Mouse (Mus musculus): ENCODE results near the gene Rasgrp3.

The Rasgrp3 gene

DNA sequence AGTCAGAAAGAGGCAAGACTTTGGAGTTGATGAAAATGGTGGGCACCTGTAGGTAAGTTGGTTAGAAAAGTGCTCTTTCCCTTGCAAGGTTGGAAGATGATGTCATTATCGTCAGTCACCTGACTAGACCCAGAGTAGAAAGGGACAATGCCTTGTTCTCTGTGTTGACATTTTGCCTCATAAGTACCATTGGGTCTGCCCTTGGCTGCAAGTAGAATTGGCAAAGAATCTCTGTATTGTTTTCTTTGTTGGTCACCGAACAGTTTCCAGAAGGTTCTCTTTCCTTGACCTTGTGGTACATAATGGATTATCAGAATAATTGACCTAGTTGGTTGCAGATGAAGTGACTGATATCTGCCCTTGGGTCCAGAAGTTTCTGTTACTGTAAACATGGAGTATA, 27.9 kb downstream of the Rasgrp3 start:
- DNase-seq: peak; percentile 12

DNA sequence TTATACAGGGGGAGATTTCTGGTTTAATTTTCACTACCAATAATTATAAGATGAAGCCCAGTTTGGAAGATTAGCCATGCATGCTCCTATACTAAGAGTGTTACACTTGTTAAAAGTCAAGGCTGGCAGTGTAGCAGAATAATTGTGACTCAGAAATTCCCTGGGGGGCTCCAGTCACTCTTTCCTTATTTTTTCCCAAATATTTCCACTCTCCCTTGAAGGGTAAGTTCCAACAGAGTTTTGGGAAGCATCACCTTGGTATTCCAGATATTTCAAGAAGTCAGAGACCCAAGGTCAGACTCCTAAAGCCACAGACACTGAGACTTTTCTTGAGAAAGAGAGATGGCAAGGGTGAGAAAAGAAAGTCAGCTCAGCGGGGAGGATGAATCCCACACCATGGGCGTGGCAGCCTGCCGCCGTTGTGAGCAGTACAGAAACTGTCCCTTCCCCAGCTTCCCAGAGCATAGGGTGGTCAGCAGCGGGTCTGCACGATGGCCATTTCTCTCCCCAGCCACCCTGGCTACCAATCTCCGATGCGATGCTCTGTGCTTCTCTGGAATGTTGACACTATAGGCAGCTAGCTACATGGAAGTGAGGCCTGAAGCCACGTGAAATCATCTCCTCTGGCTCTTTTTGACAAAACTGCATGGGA, 28.8 kb downstream of the Rasgrp3 start:
- no peak for DNase-seq

DNA sequence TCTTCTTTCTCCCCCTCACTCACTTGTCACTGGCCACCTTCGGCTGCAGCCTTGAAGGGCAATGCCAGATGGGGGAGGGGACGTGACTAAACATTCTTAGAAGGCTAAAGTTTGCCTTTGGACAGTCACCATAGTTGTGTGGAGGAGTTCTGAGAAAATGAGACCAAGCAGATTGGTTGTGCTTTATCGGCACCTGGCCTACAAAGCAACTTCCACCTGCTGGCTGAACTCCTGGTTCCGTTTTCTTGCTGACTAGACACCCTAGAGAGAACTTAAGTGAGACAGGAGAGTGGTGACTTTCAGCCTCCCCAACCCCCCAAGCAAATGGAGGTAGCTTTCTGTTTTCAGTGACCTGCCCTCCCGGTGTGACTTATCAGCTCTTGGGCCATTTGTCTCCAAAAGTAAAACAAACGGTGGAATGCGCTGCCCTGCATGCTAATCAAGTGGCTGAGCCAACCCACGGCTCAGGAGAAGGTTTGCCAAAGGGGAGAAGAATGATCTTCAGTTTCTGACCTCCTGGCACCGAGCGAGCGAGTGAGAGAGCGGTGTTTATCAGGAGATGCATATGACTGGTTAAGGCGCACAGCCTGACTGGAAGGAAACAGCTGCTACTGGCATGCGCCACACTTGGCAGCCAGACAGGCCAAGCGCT, 29.4 kb downstream of the Rasgrp3 start:
- peak; percentile 87 for DNase-seq

DNA sequence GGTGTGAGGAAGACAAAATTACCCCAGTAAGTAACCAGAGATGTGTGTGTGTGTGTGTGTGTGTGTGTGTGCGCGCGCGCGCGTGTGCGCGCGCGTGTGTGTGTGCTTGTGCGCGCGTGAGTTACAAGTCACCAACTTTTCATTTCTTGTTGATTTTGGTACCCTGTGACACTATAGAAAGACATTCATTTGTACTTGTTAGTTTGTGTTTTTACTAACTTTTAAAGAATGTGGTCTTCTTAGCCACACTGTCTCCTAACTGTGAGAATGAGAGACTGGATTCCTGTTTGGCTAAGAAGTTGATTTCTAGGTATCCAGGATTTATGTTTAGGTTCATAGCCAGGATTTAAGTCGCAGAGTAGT, 29.9 kb downstream of the Rasgrp3 start:
- no peak for DNase-seq

DNA sequence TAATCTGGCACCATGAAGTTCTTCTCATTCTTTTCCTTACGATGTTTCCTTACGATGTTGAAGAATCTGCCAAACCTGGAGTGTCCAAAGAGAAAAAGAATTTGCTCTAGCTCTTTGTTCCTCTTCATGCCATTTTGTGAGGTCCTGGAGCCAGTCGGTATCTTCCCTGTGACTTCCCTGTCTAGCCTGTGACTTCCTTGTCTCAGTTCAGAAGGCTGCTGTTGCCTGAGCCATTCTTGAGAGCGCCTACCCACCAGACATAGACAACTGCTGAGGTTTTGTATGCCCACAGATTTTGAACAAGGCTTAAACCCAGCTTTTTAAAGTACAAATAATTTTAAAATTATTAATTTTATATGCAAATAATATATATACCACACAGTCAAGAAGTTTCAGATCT, 31.3 kb downstream of the Rasgrp3 start:
- DNase-seq: no peak

DNA sequence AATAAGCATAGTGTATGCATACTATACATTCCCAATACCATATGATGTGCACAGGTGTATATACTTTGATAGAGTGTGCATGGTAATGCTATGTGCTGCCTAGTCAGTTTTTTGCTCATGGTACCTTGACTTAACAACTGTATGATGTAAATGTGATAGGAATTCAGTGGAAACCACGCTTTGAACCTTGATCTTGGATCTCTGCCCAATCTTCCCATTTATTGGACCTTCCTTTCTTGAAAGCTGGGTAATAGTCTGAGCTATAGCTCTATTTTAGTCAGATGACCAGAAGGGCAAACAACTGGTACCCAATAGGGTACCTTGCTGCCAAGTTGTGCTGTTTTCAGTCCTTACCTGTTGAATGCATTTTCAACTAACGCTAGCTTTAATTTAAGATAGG, 31.8 kb downstream of the Rasgrp3 start:
- DNase-seq: no peak

DNA sequence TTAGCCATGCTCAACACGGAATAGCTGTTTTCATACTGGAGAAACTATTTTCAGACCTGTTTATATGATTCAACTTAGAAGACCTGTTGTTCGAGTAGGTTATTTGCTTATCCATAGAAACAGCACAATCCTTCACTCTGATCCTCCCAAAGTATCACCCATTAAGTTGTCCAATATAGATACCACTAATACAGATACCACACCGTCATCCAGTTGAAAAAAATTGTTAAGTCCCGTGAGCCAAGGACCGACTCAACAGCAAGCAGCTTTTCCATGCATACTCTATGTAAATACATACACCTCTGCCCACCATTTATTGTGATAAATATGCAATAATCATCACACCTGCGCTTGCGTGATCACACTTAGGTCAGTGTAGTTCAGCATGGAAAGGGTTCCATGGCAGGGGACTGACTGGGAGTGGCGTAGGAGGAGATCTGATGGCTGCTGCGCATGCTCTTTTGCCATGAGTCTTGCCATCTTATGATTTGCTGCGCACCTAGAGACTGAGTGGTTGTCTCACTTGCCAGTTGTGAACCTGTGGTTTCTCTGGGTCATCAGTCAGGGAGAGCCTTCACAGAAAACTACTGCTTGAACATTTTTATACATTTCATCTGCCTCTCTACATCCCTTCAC, 32.9 kb downstream of the Rasgrp3 start:
- no peak for DNase-seq

DNA sequence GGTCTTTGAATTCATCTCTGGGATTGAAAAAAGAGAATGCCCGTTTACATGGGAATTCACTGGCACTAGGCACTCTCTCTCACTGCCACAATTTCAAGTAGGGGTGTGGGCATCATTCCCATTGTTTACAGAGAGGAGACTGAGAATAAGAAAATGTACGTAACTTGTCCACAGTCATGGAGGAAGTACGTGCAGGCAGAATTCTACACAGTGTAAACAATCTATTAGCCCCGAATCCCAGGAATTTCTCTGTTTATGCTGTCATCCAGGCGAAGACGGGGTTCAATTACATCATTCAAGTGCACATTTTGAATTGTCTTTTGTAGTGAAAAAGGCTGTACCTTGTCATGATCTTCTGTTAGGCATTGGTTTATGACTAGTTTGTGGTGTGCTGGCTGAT, 34.6 kb downstream of the Rasgrp3 start:
- peak; percentile 14 for DNase-seq

DNA sequence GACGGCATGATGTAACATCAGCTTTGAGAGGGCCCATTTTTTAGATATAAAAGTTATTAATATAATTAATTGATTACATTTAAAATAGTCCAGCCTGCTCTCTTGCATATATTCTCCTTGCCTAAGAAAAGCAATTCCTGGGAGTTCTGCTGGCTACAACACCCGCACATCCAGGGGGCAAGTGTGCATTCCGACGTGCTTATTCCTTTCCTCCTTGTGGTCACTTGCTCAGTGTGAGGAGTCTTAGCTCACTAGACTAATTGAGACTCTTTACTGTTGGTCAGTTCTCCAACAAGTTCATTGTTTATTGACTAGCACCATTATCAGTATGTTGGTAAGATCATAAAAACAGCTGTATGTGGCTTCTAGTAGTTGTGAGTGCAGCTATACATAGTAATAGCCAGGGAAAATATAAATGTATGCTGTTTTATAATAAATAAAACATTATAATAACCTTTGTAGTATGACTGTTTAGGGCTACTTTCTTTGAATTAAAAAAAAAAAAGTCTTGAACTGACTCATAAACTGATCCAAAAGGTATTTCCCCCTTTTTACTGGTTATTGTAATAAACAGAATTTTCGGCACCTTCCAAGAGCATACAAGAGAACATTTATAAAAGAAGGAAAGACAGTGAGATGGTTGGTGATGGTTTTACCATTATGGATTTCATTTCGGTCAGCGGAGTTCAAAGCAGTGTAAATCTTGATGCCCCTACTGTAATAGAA, 35.4 kb downstream of the Rasgrp3 start:
- no peak for DNase-seq

DNA sequence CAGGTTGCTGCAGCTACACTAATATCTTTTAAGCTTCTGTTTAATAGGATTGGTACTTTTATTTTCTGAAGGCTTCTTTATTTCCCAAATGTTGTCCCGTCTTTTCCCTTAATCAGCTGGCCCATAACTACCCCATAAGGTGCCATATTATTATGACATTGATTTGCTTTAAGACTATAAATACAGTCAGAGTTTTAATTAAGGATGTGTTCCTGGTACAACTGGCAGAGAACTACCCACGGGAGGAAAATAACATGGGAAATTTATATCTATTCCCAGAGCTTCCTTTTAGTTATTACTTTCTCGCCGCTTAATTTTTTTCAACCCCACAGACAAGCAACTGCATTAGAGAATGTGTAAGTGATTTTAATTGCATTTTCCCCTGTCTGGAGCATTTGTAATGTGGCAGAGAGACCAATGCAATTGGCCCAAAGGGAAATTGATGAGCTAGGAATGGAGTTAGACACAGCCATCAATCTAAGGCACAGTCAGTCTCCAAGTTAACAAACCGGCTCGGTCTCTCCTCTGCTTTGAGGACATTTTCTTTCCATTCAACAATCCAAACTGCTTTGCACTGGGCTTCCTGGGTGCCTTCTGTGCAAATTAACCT, 36.1 kb downstream of the Rasgrp3 start:
- DNase-seq: no peak

DNA sequence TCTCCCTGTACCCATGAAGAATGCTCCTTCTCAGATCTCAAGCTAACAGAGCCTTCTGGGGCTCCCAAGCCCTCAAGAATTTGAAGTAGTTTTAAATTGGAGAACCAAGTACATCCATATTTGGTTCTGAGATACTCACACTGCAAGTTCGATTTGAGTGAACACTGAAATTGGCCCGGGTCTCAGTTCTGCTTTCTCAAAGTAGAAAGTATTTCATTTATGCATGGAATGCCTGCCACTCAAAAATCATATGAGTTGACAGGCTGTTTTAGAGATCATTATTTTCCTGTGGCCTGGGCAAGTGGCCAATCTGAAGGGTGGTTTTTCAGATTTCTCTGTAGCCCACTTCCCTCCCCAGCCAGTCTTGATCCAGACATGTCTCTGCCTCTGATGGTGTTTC, 36.7 kb downstream of the Rasgrp3 start:
- peak; percentile 11 for DNase-seq

DNA sequence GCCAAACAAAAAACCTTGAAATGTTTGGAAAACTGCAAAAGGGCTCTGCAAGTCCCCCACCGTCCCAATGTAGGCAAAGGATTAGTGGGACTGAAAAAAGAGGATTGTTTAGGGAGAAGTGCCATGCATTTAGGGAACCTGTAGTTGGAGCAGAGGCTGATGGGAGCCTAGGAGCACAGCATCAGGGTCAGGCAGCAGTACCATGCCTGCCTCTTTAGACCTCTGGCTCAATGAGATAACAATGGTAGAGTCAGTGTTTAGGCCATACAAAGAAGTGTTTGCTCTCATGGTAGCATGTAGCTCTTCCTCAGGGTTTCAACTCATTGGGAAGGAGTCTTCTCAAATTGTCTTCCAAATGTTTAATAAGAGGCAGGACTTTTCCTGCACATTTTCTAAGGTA, 40.3 kb downstream of the Rasgrp3 start:
- DNase-seq: no peak

DNA sequence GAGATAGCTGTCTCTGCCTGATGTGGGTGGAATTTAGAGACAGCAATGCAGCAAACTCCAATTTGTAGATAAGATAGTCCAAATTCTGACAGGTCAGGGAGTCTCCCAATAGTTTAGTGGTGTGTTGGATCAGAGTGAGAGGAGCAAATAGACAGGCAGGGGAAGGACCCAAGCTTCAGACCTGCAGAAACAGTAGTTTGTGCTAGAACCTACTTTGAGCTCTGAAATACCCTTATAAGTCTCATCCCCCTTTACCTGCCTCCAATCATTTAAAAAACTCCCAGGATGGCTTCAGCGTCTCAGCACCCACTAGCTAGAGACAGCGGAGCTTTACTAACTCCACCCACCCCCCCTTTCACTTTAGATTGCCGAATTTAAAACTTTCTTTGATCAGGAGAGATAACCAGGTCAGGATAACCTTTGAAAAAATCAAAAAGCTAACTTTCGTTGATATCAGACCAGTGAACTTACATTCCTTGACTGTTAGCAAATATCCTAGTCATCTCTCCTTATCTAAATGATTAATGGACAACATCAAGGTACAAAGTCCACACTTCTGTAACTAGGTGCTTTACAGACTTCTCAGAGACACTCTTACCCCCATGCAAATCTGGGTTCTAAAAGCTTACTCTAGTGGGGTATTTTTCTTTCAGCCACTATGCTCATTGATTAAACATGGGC, 41.2 kb downstream of the Rasgrp3 start:
- no peak for DNase-seq

DNA sequence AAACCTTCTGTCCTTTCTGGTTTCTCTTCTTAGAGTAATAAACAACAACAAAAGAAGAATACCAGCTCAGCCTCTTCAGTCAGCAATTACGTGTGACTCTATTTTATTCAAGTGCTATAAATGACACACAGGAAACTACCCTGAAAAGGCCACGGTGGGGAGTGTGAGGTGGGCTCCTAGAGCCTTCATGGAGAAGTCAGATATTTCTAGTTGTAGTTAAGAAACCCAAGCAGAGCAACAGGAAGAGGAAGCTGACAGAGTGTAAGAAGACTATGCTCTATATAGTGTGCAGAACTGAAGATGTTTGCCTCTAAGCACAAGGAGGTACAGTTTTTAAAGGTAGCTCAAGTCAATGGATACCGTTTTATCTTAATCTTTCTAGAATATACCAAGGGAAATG, 42.0 kb downstream of the Rasgrp3 start:
- no peak for DNase-seq

DNA sequence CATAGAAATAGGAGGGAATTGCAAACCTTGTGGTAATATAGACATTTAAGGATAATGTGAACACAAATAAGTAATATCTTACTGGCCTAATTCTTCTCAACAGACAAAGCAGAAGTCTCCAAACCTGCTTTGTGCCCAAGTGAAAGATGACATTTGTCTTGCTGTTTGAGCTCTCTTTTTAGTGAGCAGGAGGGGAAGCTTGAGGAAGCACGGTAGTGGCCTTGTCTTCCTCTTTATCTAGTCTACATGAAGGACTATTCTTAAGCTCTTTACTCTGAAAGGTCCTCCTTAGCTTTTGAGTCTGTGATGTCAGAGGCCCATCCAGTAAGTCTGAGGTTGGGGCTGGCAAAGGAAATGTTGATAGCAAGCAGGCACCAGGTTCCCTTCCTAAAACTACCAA, 43.1 kb downstream of the Rasgrp3 start:
- DNase-seq: no peak

DNA sequence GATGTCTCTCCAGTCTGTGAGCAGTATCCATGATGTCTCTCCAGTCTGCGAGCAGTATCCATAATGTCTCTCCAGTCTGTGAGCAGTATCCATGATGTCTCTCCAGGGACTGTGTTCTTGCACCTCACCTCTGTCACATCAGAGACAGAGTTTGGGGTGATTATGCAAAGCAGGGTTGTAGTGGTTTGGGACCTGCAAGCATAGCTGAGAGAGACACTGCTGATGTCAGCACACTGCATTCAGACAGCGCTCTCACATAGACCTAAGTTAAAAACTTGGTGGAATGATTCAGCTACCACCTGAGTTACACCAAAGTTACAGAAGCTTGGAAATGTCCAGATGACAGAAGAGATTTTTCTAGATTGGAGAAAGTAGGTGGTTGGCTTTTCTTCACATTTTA, 44.0 kb downstream of the Rasgrp3 start:
- no peak for DNase-seq

DNA sequence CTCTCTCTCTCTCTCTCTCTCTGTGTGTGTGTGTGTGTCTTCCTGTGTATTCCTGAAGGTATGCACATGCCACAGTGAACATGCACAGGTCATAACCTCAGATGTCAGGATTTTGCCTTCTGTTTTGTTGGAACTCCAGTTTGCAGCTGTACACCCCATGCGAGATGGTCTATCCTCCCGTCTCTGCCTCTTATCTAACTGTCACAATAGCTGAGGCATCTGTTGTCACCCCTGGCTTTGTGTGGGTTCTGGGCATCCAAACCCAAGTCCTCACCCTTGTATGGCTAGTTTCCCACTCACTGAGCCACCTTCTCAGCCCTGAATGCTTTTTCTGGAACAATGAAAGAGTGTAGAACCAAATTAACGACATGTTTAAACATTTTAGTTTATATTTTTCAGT, 44.7 kb downstream of the Rasgrp3 start:
- no peak for DNase-seq

DNA sequence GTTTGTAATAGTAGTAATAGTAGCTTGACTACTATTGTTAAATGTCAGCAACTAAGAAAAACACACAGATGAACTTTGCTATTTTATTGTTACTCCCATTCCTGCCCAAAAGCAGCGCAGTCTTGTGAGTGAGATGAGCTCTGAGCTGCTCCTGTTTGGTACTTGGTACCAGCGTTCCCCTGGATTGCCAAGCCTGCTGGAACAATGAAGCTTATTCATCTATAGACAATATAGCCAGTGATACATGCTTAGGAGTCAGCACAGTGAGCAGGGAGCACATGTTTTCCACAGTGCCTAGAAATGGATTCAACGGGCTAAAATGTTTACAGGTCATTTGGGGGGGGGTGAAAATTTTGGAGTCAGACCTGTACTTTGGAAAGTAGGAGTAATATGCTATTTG, 50.5 kb downstream of the Rasgrp3 start:
- DNase-seq: no peak

DNA sequence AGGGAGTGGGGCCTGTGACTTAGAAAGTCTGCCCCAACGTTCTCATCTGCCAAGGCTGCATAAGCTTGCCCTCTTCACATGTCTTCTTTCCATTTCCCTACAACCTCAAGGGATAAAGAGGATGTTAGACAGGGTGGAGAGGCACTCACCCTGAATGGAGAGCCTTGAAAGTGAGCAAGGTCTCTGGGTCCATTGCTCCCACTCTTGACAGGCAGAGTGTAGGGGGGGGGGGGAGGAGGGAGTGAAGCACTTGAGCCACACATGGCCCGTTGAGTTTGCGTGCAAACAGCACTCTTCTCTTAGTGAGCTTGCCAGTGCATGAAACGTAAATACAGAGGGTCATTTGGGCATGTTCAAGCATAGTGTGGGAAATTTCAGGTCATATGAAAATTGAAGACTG, 59.5 kb downstream of the Rasgrp3 start:
- DNase-seq: no peak

DNA sequence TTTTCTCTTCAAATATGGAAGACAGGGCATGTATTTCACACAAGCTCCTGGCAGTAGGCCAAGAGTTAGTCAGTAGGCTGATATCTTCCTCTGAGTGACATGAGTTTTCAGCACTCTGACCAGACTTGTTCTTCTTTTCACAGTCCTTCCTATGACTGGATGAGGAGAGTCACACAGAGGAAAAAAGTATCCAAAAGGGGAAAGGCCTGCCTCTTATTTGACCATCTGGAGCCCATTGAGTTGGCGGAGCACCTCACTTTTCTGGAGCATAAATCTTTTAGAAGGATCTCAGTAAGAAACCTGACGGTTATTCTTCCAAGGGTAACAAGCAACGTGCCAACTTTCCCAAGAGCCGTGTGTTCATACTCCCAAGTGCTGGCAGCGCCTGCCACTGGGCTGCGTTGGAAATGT, 62.5 kb downstream of the Rasgrp3 start:
- no peak for DNase-seq

DNA sequence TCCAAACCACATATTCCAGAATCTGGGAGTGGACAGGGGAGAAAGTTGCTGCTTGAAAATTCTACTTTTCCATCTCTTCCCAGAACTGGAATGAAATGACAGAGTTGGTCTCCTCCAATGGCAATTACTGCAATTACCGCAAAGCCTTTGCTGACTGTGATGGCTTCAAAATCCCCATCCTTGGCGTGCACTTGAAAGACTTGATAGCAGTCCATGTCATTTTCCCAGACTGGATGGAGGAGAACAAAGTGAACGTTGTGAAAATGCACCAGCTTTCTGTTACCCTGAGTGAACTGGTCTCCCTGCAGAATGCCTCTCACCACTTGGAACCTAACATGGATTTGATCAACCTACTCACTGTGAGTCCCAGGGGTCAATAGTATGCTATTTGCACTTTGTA, 67.3 kb downstream of the Rasgrp3 start:
- no peak for DNase-seq

DNA sequence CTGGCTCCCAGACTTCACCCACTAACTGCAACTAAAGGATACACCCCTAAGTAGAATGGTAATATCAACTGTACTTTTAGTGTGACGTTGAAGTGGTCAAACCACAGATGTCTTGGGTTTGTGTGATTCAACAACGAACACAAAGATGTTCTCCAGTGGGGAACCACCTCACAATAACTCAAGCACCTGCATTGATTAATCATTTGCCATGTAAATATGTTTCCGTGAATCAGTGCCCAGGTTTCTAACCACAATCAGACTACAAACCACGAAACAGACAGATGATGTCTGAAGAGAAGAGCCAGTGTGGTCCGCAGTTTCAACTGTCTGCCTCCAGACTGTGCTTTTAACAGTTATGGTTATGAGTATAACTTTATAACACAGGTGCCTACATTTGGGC, 69.4 kb downstream of the Rasgrp3 start:
- DNase-seq: no peak

DNA sequence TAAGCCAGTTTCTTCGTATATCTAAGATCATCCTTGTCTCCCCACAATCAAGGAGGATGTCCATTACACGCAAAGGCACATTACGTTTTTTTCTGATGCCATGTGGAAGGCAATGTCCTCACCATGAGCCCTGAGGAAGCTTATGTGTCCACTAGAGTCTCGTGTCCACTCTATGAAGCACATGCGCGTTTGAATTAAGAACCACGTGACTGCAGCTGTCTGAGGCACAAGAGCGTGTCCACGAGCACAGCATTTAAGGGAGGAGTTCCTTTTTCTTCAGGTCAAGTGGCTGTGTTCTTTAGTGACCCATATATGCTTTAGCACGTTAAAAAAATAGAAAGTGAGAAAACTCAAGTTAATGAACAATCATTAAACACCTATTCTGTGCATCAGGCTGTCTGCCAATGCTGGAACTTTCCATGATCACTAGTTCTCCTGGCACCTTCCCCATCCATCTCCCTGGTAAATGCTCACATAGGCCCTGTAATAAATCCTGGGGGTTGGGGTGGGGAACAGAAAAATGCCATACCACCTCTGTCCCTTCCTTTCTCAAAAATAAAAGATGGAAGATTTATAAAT, 70.5 kb downstream of the Rasgrp3 start:
- DNase-seq: no peak
